Mouse (Mus musculus): ENCODE measurements around the gene Fbll1.

GRCm38 (mm10) chr11:35788443-35788842 lies 10.2 kb downstream of the Fbll1 start:
- TF ChIP-seq CTCF (IDR thresholded peaks at IDR 0.05; ENCODE audit: control insufficient read depth, insufficient read depth, insufficient read length) = no peak
- no peak for TF ChIP-seq MYOD1 (IDR thresholded peaks at IDR 0.05; ENCODE audit: control insufficient read depth, insufficient read length, low read depth)
- no peak for TF ChIP-seq MAX (IDR thresholded peaks at IDR 0.05)
